Mouse (Mus musculus) 416B (cell line): ENCODE data around the gene Anapc11.

Experiments used
- DNase-seq: peaks from one replicate; pipeline ENCODE4 v3.0.0; 2011; ENCODE audit warnings: low read depth

Gene Anapc11

GRCm38 (mm10) chr11:120627468-120628300 lies 29.5 kb downstream of the Anapc11 start:
- peak; percentile 94 for DNase-seq

- no peak for DNase-seq
Measured at GRCm38 (mm10) chr11:120628601-120629340, 30.6 kb downstream of the Anapc11 start.

- DNase-seq = peak; percentile 83
Measured at GRCm38 (mm10) chr11:120629341-120629730, 31.1 kb downstream of the Anapc11 start.

GRCm38 (mm10) chr11:120629911-120630310 lies 31.7 kb downstream of the Anapc11 start:
- DNase-seq = peak; percentile 80

- DNase-seq = peak; percentile 97
Measured at GRCm38 (mm10) chr11:120630401-120630871, 32.2 kb downstream of the Anapc11 start.

- peak; percentile 73 for DNase-seq
Measured at GRCm38 (mm10) chr11:120630881-120631725, 32.9 kb downstream of the Anapc11 start.

GRCm38 (mm10) chr11:120631726-120632448 lies 33.7 kb downstream of the Anapc11 start:
- DNase-seq = no peak

GRCm38 (mm10) chr11:120632559-120633519 lies 34.6 kb downstream of the Anapc11 start:
- peak; percentile 86 for DNase-seq

GRCm38 (mm10) chr11:120633520-120634343 lies 35.5 kb downstream of the Anapc11 start, which contains the start of gene Mafg:
Gene Mafg, minus strand, starts transcription at chr11:120633600.
- peak; percentile 97 for DNase-seq

- DNase-seq = no peak
Measured at GRCm38 (mm10) chr11:120634810-120635209, 36.6 kb downstream of the Anapc11 start.

GRCm38 (mm10) chr11:120641255-120641654 lies 43.0 kb downstream of the Anapc11 start:
- DNase-seq = no peak

GRCm38 (mm10) chr11:120641869-120642268 lies 43.6 kb downstream of the Anapc11 start:
- DNase-seq = no peak

GRCm38 (mm10) chr11:120642939-120643600 lies 44.8 kb downstream of the Anapc11 start:
- no peak for DNase-seq

GRCm38 (mm10) chr11:120643601-120643987 lies 45.4 kb downstream of the Anapc11 start, which contains the start of gene Pycr1:
Gene Pycr1, minus strand, starts transcription at chr11:120643769.
- DNase-seq = peak; percentile 95

GRCm38 (mm10) chr11:120647047-120647830 lies 49.0 kb downstream of the Anapc11 start:
- DNase-seq = no peak

- peak; percentile 24 for DNase-seq
Measured at GRCm38 (mm10) chr11:120648001-120648476, 49.8 kb downstream of the Anapc11 start, which contains the start of gene Myadml2. Gene Myadml2, minus strand, starts transcription at chr11:120648158.

GRCm38 (mm10) chr11:120651872-120652271 lies 53.7 kb downstream of the Anapc11 start:
- peak; percentile 56 for DNase-seq
